Mouse (Mus musculus) forebrain, embryonic 13.5 days (tissue): ENCODE results near the gene 3110018I06Rik. TPM values are rescaled to one million over a fixed set of nuclear protein-coding genes. Genes with fewer than 3 reads are reported as not detected.

Experiments
- ATAC-seq: fragments of 200-750 bp; cut with Nextera tagmentation; 2 replicates; pipeline ENCODE4 v1.8.0; 2017
- H3K27ac ChIP-seq: fragments of 300-500 bp; sonication (generic); 2 replicates; pipeline ENCODE4 v1.5.1; 2015; ENCODE audit warnings: inconsistent platforms, mild to moderate bottlenecking, moderate library complexity
- H3K27me3 ChIP-seq: fragments of 300-500 bp; sonication (generic); 2 replicates; pipeline ENCODE4 v1.6.1; 2015; ENCODE audit warnings: mild to moderate bottlenecking, inconsistent platforms
- H3K36me3 ChIP-seq: fragments of 300-500 bp; sonication (generic); 2 replicates; pipeline ENCODE4 v1.6.1; 2015; ENCODE audit warnings: mild to moderate bottlenecking, inconsistent platforms; ENCODE audit not compliant: poor library complexity, severe bottlenecking
- H3K4me1 ChIP-seq: fragments of 300-500 bp; sonication (generic); 2 replicates; pipeline ENCODE4 v1.6.1; 2015; ENCODE audit warnings: inconsistent platforms
- H3K4me2 ChIP-seq: fragments of 300-500 bp; sonication (generic); 2 replicates; pipeline ENCODE4 v1.6.1; 2015; ENCODE audit warnings: inconsistent platforms, mild to moderate bottlenecking, moderate library complexity
- H3K4me3 ChIP-seq: fragments of 300-500 bp; sonication (generic); 2 replicates; pipeline ENCODE4 v1.5.1; 2015; ENCODE audit warnings: mild to moderate bottlenecking, inconsistent platforms
- H3K9ac ChIP-seq: fragments of 300-500 bp; sonication (generic); 2 replicates; pipeline ENCODE4 v1.6.1; 2015; ENCODE audit warnings: mild to moderate bottlenecking, inconsistent platforms
- H3K9me3 ChIP-seq: fragments of 300-500 bp; sonication (generic); replicated peaks from 2 replicates; pipeline ENCODE4 v1.6.1; 2016; ENCODE audit warnings: inconsistent platforms
- WGBS: fragments of 180-500 bp; shearing (Covaris S2); methylation state at CpG from one replicate; pipeline ENCODE4 v1.1.7; 2015; 5-methylcytosine and 5-hydroxymethylcytosine counted together
- polyA plus RNA-seq: library from polyadenylated mRNA; unstranded; fragments of >200 nt; fragmentation: Nextera tagmentation; extraction: Ambion mirVana; gene quantifications from 2 replicates; pipeline ENCODE4 v1.2.1, GENCODE M21; 2015

3110018I06Rik gene
- polyA plus RNA-seq, 1 experiment from 2014 or later = not detected

- H3K4me2 ChIP-seq = no peak overlapping the region
- H3K36me3 ChIP-seq = no peaks in the 10 kb centered on the region
- no peak for ATAC-seq
- WGBS = 67% methylated on average over 3 of the region's 3 CpGs
- no peaks in the 10 kb centered on the region for H3K9me3 ChIP-seq
- H3K4me1 ChIP-seq = peaks cover 16% of the 10 kb centered on the region
- H3K27me3 ChIP-seq = no peaks in the 10 kb centered on the region
- no peak overlapping the region for H3K27ac ChIP-seq
- no peak overlapping the region for H3K9ac ChIP-seq
- H3K4me3 ChIP-seq = no peak overlapping the region
Measured at GRCm38 (mm10) chr12:107520941-107521340, 32.5 kb downstream of the 3110018I06Rik start.

GRCm38 (mm10) chr12:107528346-107528880 lies 40.0 kb downstream of the 3110018I06Rik start:
- H3K27ac ChIP-seq = no peak overlapping the region
- H3K4me3 ChIP-seq = no peak overlapping the region
- no peaks in the 10 kb centered on the region for H3K27me3 ChIP-seq
- H3K9ac ChIP-seq = no peak overlapping the region
- H3K4me2 ChIP-seq = no peak overlapping the region
- no peak for ATAC-seq
- peaks cover 6% of the 10 kb centered on the region; the same call in 1 of the 2 replicates for H3K9me3 ChIP-seq
- no peaks in the 10 kb centered on the region for H3K4me1 ChIP-seq
- WGBS = 52% methylated on average over 1 of the region's 1 CpGs
- H3K36me3 ChIP-seq = no peaks in the 10 kb centered on the region

- H3K27me3 ChIP-seq = no peaks in the 10 kb centered on the region
- H3K4me2 ChIP-seq = no peak overlapping the region
- H3K9me3 ChIP-seq = peaks cover 6% of the 10 kb centered on the region; the same call in 1 of the 2 replicates
- no peak for ATAC-seq
- H3K9ac ChIP-seq = no peak overlapping the region
- no peaks in the 10 kb centered on the region for H3K36me3 ChIP-seq
- no peaks in the 10 kb centered on the region for H3K4me1 ChIP-seq
- 79% methylated on average over 7 of the region's 7 CpGs for WGBS
- H3K27ac ChIP-seq = no peak overlapping the region
- no peak overlapping the region for H3K4me3 ChIP-seq
Measured at GRCm38 (mm10) chr12:107532871-107533270, 44.4 kb downstream of the 3110018I06Rik start.
